Mouse (Mus musculus) 3134 (cell line): ENCODE data around the gene Snai1.

Experiments
- DNase-seq: peaks from one replicate; pipeline ENCODE4 v3.0.0-alpha.2; 2011; ENCODE audit warnings: low spot score; ENCODE audit not compliant: insufficient read length; ENCODE audit errors: extremely low read depth

The Snai1 gene

GRCm38 (mm10) chr2:167548961-167549360, 11.0 kb downstream of the Snai1 start:
- no peak for DNase-seq

- no peak for DNase-seq
Observed at GRCm38 (mm10) chr2:167550341-167550854, 12.4 kb downstream of the Snai1 start.

GRCm38 (mm10) chr2:167551342-167551920, 13.4 kb downstream of the Snai1 start:
- DNase-seq = no peak

GRCm38 (mm10) chr2:167552292-167552691, 14.3 kb downstream of the Snai1 start:
- DNase-seq = no peak

- DNase-seq = peak; percentile 84
Observed at GRCm38 (mm10) chr2:167552927-167553402, 15.0 kb downstream of the Snai1 start.

DNA sequence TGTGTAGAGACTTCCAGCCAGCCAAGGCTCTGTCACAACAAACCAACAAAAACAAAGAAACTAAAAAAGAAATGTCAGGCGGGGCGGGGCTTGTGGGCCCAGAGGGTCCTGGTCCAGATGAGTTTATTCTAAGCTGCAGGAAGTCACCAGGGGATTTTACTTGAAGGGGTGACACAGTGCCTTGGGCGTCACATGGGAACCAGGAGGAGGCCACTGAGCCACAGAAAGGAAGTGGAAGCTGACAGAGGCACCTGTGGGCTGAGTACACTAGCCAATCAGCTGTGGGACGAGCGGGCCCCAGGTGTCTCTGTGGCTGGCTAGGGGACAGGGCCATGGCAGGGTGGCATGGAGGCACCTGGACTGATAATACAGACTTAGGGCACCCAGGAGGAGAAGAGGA, 17.8 kb downstream of the Snai1 start:
- DNase-seq = no peak

DNA sequence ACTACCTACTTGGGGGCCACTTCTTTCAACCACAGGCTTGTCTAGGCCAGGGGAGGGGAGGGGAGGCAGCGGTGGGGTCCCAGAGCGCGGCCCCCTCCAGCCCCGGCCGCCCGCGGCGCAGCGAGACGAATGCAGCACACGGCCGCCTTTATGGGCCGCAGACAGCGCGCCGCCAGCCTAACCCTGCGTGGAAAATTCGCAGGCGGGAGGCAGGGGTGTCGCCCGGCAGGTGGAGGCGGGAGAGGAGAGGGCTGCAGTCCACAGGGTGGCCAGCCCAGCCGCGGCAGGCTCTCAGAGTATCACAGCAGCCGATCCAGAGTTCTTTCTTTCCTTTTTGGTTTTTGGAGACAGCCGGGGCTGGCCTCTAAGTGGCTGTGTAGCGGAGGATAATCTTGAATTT, 21.4 kb downstream of the Snai1 start:
- DNase-seq = no peak

- peak; percentile 85 for DNase-seq
Observed at GRCm38 (mm10) chr2:167562101-167562500, 24.1 kb downstream of the Snai1 start.

DNA sequence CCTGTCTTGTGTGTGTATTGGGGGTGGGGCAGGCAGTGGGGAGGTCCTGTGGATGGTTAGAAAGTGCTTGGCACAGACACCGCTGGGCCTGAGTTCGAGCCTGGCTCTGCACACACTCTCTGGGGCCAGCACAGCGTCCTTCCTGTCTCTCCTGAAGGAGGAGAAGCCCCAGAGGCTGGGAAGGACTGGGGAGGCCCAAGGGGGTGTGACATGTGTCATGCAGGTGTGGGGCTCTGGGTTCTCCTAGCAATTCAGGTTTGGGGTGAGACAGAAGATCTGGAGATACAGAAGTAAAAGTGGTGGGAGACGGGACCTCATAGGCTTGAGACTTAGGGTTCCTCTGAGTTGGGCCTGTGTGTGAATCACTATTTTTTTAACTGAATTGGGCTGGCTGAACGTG, 25.0 kb downstream of the Snai1 start:
- DNase-seq = no peak

DNA sequence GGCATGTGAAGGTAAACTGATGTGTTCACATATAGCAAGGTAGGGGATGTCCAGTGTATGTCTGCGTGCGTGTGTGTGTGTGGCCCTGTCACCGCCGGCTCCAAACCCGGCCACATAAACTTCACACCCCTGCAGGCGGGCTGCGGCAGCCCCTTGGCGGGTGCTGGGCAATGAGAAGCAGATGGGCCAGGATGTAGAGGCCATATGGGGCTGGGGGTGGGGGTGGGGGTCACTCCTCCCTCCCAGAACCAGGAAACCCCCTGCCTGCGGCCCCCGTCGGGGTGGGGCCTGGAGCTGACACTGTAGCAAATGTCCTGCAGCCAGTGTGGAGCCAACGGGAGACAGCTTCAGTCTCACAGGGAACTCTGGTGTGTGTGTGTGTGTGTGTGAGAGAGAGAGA, 25.7 kb downstream of the Snai1 start:
- DNase-seq = no peak

GRCm38 (mm10) chr2:167564551-167565311, 26.7 kb downstream of the Snai1 start:
- no peak for DNase-seq

- DNase-seq = no peak
Observed at GRCm38 (mm10) chr2:167565312-167565656, 27.3 kb downstream of the Snai1 start.

GRCm38 (mm10) chr2:167565682-167566081, 27.7 kb downstream of the Snai1 start:
- peak; percentile 85 for DNase-seq

GRCm38 (mm10) chr2:167568112-167568511, 30.1 kb downstream of the Snai1 start:
- DNase-seq = no peak

- DNase-seq = peak; percentile 92
Observed at GRCm38 (mm10) chr2:167569934-167570651, 32.1 kb downstream of the Snai1 start.

DNA sequence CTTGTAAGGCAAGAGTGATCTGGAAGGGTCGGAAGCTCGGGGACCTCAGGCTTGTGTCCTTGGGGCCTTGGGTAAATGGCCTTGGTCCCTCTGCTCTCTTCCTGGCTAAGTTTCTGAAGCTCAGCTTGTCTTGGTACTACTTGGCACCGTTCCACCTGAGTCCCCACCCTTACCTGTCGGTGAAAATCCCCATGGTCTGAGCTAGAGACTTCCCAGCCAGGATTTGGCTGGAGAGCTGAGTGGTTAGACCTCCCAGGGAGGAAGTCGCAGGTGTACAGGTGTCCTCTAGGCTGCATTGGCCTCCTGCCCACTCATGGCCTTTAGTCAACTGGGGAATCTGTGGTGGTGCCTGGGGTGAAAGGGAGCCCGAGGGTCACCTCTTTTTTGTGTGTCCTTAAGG, 32.8 kb downstream of the Snai1 start:
- no peak for DNase-seq

DNA sequence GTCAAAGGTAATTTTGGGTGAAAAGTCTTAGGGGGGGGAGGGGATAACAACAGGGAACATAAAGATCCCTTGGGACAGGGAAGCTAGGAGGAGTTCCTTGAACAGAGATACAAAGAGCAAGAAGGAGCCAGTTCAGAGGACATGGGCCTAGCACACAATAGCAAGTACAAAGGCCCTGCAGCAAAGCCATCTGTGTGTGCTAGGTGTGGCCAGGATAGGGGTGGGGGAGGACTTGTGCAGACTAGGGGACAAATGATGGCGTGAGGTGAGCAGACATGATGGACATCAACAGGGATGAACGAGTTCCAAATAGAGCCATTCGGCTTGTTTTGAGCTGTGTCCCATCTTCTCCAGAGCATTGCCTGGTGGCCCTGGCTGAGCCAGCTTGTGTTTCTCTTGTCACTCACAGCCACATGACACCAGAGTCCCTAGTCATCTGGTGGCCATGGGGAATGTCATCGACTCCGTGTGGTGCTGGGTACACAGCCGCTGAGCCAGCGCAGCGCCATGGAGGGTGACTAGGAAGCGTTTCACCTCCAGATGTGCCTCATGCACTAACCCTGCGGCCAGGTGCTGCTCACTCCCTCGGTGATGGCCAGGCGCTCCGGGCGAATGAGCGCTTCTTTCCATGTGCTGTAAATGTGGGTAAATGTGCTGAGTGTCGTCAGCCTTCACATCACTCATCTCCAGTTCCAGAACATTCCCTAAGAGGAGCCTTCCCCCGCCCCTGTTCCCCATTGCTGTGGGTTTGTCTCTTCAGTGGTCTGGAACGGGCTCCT, 33.6 kb downstream of the Snai1 start:
- no peak for DNase-seq

DNA sequence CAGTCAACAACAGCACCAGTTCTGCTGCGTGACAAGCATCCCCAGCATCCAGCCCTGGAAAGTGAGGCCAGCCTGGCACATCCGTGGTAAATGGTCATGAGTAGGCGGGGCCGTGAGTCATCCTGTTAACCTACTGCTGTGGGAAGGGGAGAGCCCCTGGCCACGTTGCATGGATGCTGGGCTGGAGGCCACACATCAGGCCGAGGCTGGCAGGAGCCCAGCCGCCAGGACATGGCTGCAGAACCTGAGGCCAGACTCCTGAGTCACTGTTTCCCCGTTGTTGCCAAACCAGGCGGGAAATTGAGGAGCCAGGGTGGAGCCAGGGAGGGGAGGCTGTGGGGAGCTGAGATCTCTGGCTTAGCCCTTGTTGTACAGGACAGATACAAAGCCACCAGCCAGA, 36.8 kb downstream of the Snai1 start:
- DNase-seq = peak; percentile 99

- DNase-seq = no peak
Observed at GRCm38 (mm10) chr2:167575581-167575980, 37.6 kb downstream of the Snai1 start.

- DNase-seq = peak; percentile 60
Observed at GRCm38 (mm10) chr2:167576121-167576620, 38.2 kb downstream of the Snai1 start.
